In genomic region chr4:34992866-34993638, GRCm38 (mm10) we compare ENCODE assay signal across 8 mouse cellular contexts.
A peak's percentile ranks its signal among the peaks of the same experiment; 100 is the strongest.
DNase-seq lines count a peak whose midpoint lies in the region; ATAC-seq lines count a peak whose summit lies in the region.

No protein-coding gene starts in this region.

- ATAC-seq in heart, embryonic 16.5 days (replicated peaks; ENCODE audit: extremely low read depth, insufficient read depth, low FRiP score), result no peak; the same call in 1 of the 2 replicates
- ATAC-seq in limb, embryonic 13.5 days (ENCODE audit: low FRiP score, low read depth), result peak; percentile 84
- no peak for ATAC-seq in monocyte, adult 5-6 weeks (replicated peaks; ENCODE audit: insufficient number of reproducible peaks, low FRiP score, low TSS enrichment, poor library complexity, severe bottlenecking)

- H3K9me3 ChIP-seq in heart, embryonic 16.5 days (replicated peaks; ENCODE audit: control insufficient read depth, low read length), result no peaks in the 10 kb centered on the region
- H3K9me3 ChIP-seq in limb, embryonic 13.5 days, result no peaks in the 10 kb centered on the region

- WGBS in heart, embryonic 16.5 days, result 42% methylated on average over 22 of the region's 22 CpGs
- 22% methylated on average over 22 of the region's 22 CpGs for WGBS in limb, embryonic 13.5 days

- H3K4me3 ChIP-seq in heart, embryonic 16.5 days (ENCODE audit: low read length), result no peak overlapping the region
- H3K4me3 ChIP-seq in limb, embryonic 13.5 days, result peak overlapping the region; percentile 10; the same call in 1 of the 2 replicates

- H3K36me3 ChIP-seq in heart, embryonic 16.5 days (ENCODE audit: control insufficient read depth, insufficient read depth), result no peaks in the 10 kb centered on the region
- H3K36me3 ChIP-seq in limb, embryonic 13.5 days, result no peaks in the 10 kb centered on the region

- H3K27me3 ChIP-seq in heart, embryonic 16.5 days (ENCODE audit: control insufficient read depth, insufficient read depth, low read length), result 0 out of 2 replicates have a peak, but pooled peaks cover 2% of the 10 kb centered on the region
- no peaks in the 10 kb centered on the region for H3K27me3 ChIP-seq in limb, embryonic 13.5 days

- H3K27ac ChIP-seq in heart, embryonic 16.5 days (ENCODE audit: low read length), result no peak overlapping the region
- peak overlapping the region; percentile 39; the same call in 1 of the 2 replicates for H3K27ac ChIP-seq in limb, embryonic 13.5 days

- peak; percentile 23 for DNase-seq in right cerebral cortex, postnatal 4 days
- DNase-seq in right cerebral cortex, postnatal 14 days, result no peak
- peak; percentile 47 for DNase-seq in telencephalon, adult 2 months (ENCODE audit: low read depth, low spot score)
- no peak for DNase-seq in T-cell, adult 2 months (ENCODE audit: low spot score)
- no peak for DNase-seq in urinary bladder, adult 2 months (ENCODE audit: low spot score)

- H3K4me2 ChIP-seq in heart, embryonic 16.5 days (ENCODE audit: low read depth, low read length), result peak overlapping the region; percentile 30
- H3K4me2 ChIP-seq in limb, embryonic 13.5 days (replicated peaks), result peak overlapping the region; percentile 54

- H3K9ac ChIP-seq in heart, embryonic 16.5 days (ENCODE audit: low read length), result no peak overlapping the region
- H3K9ac ChIP-seq in limb, embryonic 13.5 days, result 0 out of 2 replicates have a peak overlapping the region, but pooled peaks have one; percentile 4

- peaks cover 6% of the 10 kb centered on the region for H3K4me1 ChIP-seq in heart, embryonic 16.5 days (ENCODE audit: control insufficient read depth, insufficient read depth, low read length)
- peaks cover 32% of the 10 kb centered on the region for H3K4me1 ChIP-seq in limb, embryonic 13.5 days

Comparison
In these comparisons a context has a peak if more than half of its experiments do, and no peak if none do; other contexts are left out.
1. DNase-seq: peak in right cerebral cortex, postnatal 4 days (single experiment) and telencephalon, adult 2 months (single experiment); none in right cerebral cortex, postnatal 14 days (single experiment), T-cell, adult 2 months (single experiment) and urinary bladder, adult 2 months (single experiment).